Mouse (Mus musculus): ENCODE results near the gene Ets1. TPM values are rescaled to one million over a fixed set of nuclear protein-coding genes. Genes with fewer than 3 reads are reported as not detected.
A peak's percentile ranks its signal among the peaks of the same experiment; 100 is the strongest.

Gene Ets1
- total RNA-seq (2014; rRNA removed) (17.2 and 21.2 TPM in 2 replicates), polyA plus RNA-seq (2015; fragmentation: Nextera tagmentation; extraction: Ambion mirVana) (9.6 and 12.3 TPM in 2 replicates)

DNA sequence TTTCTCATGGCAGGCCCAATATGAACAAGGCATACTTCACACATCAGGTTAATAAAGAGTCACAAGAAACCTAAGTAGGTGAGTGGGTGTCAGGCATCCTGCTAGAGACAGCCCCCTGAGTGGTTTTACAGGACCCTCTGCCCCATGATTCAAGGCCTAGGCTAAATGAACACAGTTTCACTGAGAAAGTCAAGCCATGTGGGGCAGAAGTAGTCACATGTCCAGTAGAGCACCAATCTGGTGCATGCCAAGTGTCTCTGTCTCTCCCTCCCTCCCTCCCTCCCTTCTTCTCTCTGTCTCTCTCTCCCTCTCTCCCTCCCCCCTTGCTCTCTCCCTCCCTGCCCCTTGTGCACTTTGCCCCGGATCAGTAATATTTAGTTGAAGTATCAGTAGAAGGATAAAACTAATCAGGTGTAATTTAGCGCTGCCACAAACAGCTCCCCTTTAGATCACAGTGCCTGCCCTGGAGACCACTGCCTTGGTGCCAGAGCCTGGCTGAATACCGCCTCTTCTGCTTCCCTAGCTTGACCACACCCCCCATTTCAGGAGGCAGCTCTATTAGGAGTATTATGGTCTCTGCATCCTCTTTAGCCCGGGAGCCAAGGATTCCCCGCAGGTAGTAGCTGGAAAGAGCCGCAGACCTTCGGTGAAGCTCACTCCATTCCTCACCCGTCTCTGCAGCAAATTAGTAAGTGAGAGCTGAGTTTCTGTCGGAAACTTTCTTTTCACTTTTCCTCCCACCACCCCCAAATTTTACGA is at the start of gene Ets1:
Ets1 (plus strand) TSS at position 595 of the 759 bp plus-strand sequence.
- Histone ChIP-seq H3K4me1 (ENCODE audit: insufficient read depth) (no peaks in the 10 kb centered on the region), H3K4me3 (ENCODE audit: low read depth, low read length) (no peak within 1 kb of the TSS), H3K27me3 (ENCODE audit: insufficient read depth, low read length) (peaks cover 9% of the 10 kb centered on the region), H3K9ac (no peak within 1 kb of the TSS), H3K27ac (ENCODE audit: low read depth, low read length) (no peak within 1 kb of the TSS), H3K9me3 (ENCODE audit: low read length) (no peaks in the 10 kb centered on the region), H3K4me2 (ENCODE audit: low read depth) (no peak within 1 kb of the TSS), H3K36me3 (ENCODE audit: insufficient read depth) (no peaks in the 10 kb centered on the region)
- WGBS, result 1% methylated on average over 10 of the region's 10 CpGs
- DNase-seq (no peak), ATAC-seq (no peak)
- TF ChIP-seq CTCF (IDR thresholded peaks at IDR 0.05; ENCODE audit: low read depth), result no peak

DNA sequence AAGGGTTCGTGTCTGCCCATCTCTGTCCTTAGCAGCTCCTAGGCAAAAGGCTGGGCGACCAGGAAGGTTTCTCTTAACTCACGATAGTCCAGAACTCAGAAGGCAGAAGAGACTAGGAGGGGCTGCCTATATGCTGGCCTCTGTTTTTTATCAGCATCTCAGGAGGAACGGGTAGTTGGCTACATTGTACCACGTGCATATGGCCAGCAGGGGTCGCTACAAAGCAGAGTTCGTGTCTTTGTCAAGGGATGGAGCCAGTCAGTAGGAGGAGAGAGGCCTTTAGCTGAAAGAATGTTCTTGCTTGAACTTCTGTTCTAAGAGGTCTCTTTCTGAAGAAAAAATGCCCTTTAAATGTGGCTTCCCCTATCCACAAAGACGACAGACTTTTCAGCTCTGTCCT is 46.1 kb upstream of the Ets1 start:
- peak; percentile 96 for TF ChIP-seq CTCF (IDR thresholded peaks at IDR 0.05; ENCODE audit: low read depth)
- ATAC-seq, result peak; percentile 78
- DNase-seq, result peak; percentile 89
- no peaks in the 10 kb centered on the region for H3K27me3 ChIP-seq (ENCODE audit: insufficient read depth, low read length)
- no peaks in the 10 kb centered on the region for H3K9me3 ChIP-seq (ENCODE audit: low read length)
- no peak overlapping the region for H3K4me3 ChIP-seq (ENCODE audit: low read depth, low read length)
- H3K4me2 ChIP-seq (ENCODE audit: low read depth), result no peak overlapping the region
- no peak overlapping the region for H3K27ac ChIP-seq (ENCODE audit: low read depth, low read length)
- H3K4me1 ChIP-seq (ENCODE audit: insufficient read depth), result no peaks in the 10 kb centered on the region
- no peak overlapping the region for H3K9ac ChIP-seq
- WGBS, result 10% methylated on average over 8 of the region's 8 CpGs
- no peaks in the 10 kb centered on the region for H3K36me3 ChIP-seq (ENCODE audit: insufficient read depth)

DNA sequence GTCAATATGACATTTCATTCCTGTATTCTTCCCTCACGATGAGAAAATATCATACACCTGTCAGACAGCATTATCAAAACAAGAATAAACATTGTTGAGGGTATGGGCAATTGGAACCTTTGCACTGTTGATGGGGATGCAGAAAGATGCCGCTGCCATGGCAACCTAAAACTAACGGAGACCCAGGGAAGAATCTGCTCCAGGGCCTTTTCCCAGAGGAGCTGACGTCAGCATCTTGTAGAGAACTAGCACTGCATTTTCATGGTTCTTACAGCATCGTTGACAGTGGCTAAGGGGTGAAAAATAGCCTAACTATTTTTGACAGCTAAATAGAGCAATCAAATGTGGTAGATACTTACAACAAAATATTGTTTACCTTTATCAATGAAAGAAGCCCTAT is 45.5 kb upstream of the Ets1 start:
- TF ChIP-seq CTCF (IDR thresholded peaks at IDR 0.05; ENCODE audit: low read depth), result no peak
- WGBS, result 34% methylated on average over 5 of the region's 5 CpGs
- Histone ChIP-seq H3K9ac (no peak overlapping the region), H3K27ac (ENCODE audit: low read depth, low read length) (no peak overlapping the region), H3K9me3 (ENCODE audit: low read length) (no peaks in the 10 kb centered on the region), H3K4me1 (ENCODE audit: insufficient read depth) (no peaks in the 10 kb centered on the region), H3K36me3 (ENCODE audit: insufficient read depth) (no peaks in the 10 kb centered on the region), H3K27me3 (ENCODE audit: insufficient read depth, low read length) (no peaks in the 10 kb centered on the region), H3K4me2 (ENCODE audit: low read depth) (no peak overlapping the region), H3K4me3 (ENCODE audit: low read depth, low read length) (no peak overlapping the region)
- DNase-seq (no peak), ATAC-seq (no peak)

DNA sequence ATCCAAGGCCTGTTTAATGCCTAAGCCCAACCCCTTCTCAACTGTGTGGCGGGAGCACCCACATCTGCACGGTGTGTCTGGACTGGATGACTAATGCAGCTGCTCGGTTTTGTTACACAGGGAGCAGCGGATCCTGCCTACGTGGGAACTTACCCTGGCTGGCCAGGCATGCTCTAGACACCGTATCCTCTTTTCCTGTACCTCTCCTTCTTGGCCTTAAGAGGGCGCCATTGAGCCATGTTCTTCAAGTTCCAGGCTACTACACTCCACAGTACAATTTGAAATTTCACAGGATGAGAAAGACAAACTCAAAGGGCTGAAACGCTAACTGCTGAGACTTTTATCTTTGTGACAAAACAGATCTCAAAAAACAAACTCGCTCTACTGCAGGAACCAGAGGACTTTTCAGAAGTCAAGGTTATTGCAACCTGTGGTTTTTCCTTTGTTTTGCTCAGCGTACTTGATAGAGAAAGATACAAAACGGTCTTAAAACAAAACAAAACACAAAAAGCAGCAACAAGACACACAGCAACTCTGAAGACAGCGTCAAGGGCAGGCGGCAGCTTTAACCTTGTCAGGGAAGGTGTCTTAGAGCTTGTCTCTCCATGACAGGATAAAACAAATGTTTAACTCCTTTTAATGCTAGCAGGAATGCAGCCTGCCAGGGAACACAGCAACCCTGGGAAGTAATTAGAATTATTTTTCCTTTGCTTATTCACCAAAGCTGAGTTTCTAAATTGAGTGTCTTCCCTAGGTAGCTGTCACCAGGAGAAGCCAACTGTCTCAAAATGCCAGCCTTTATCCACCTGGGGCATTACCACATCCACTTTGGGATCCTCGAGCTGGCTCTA is 44.1 kb upstream of the Ets1 start:
- H3K4me1 ChIP-seq (ENCODE audit: insufficient read depth), result no peaks in the 10 kb centered on the region
- no peak overlapping the region for H3K4me2 ChIP-seq (ENCODE audit: low read depth)
- H3K9me3 ChIP-seq (ENCODE audit: low read length), result no peaks in the 10 kb centered on the region
- peak; percentile 89 for DNase-seq
- no peak overlapping the region for H3K27ac ChIP-seq (ENCODE audit: low read depth, low read length)
- WGBS, result 8% methylated on average over 14 of the region's 14 CpGs
- no peak overlapping the region for H3K4me3 ChIP-seq (ENCODE audit: low read depth, low read length)
- no peaks in the 10 kb centered on the region for H3K36me3 ChIP-seq (ENCODE audit: insufficient read depth)
- peak; percentile 93 for ATAC-seq
- peak; percentile 96 for TF ChIP-seq CTCF (IDR thresholded peaks at IDR 0.05; ENCODE audit: low read depth)
- no peaks in the 10 kb centered on the region for H3K27me3 ChIP-seq (ENCODE audit: insufficient read depth, low read length)
- H3K9ac ChIP-seq, result no peak overlapping the region

DNA sequence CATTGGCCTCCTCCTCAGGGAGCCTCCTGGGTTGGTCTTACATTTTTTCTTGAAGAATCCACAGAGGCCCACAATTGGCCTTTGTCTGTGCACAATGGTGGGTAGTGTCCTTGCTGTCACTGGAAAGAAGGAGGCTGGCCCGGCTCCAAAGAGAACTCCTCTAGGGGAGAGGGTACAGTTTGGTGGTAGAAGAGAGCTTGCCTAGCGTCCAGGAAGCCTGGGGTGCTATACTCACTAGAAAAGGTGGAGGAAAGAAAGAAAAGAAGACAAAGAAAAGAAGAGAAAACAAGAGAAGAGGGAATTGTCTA is 43.5 kb upstream of the Ets1 start:
- Histone ChIP-seq H3K4me2 (ENCODE audit: low read depth) (no peak overlapping the region), H3K36me3 (ENCODE audit: insufficient read depth) (no peaks in the 10 kb centered on the region), H3K27ac (ENCODE audit: low read depth, low read length) (no peak overlapping the region), H3K27me3 (ENCODE audit: insufficient read depth, low read length) (no peaks in the 10 kb centered on the region), H3K4me1 (ENCODE audit: insufficient read depth) (no peaks in the 10 kb centered on the region), H3K4me3 (ENCODE audit: low read depth, low read length) (no peak overlapping the region), H3K9ac (no peak overlapping the region), H3K9me3 (ENCODE audit: low read length) (no peaks in the 10 kb centered on the region)
- WGBS, result 13% methylated on average over 2 of the region's 2 CpGs
- TF ChIP-seq CTCF (IDR thresholded peaks at IDR 0.05; ENCODE audit: low read depth), result no peak
- ATAC-seq, result no peak; the same call in 1 of the 2 replicates
- no peak for DNase-seq

DNA sequence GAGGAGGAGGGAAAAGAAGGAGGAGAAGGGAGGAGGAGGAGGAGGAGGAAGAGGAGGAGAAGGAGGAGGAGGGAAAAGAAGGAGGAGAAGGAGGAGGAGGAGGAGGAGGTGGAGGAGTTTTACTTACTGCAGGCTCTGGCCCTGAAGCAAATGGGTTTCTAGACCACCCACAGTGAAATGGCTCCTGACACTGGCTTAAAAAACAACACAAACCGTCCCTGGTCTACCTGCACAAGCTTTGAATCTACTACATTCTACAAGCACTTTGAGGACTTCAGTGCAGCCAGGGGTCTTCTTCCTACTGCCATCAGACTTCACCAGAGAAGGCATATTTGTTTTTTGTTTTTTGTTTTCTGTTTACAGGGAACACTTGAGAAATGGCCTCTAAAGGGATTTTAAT is 42.2 kb upstream of the Ets1 start:
- Histone ChIP-seq H3K36me3 (ENCODE audit: insufficient read depth) (no peaks in the 10 kb centered on the region), H3K4me2 (ENCODE audit: low read depth) (no peak overlapping the region), H3K9ac (no peak overlapping the region), H3K27me3 (ENCODE audit: insufficient read depth, low read length) (no peaks in the 10 kb centered on the region), H3K4me3 (ENCODE audit: low read depth, low read length) (no peak overlapping the region), H3K27ac (ENCODE audit: low read depth, low read length) (no peak overlapping the region), H3K9me3 (ENCODE audit: low read length) (no peaks in the 10 kb centered on the region), H3K4me1 (ENCODE audit: insufficient read depth) (no peaks in the 10 kb centered on the region)
- ATAC-seq (no peak), DNase-seq (no peak)
- no peak for TF ChIP-seq CTCF (IDR thresholded peaks at IDR 0.05; ENCODE audit: low read depth)
- 33% methylated on average over 1 of the region's 1 CpGs for WGBS

DNA sequence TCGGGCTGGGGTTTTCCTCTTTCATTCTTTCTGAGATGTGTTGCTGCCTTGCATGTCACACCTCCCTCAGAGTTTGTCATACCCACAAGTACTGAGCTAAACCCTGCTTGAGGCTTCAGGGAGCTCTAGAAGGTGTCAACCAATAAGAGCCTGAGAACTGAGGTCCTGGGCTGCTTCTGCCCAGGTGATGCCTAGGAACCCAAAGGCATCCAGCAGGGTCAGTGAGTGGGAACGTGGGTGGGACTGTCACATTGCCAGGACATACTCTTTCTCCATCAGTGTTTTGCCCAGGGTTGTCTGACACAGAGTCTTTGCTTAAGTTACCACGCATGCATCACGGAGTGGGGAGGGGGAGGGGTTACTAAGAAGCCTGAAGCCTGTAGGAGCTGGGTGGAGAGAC is 41.7 kb upstream of the Ets1 start:
- WGBS, result 52% methylated on average over 4 of the region's 4 CpGs
- H3K36me3 ChIP-seq (ENCODE audit: insufficient read depth), result no peaks in the 10 kb centered on the region
- no peaks in the 10 kb centered on the region for H3K27me3 ChIP-seq (ENCODE audit: insufficient read depth, low read length)
- no peaks in the 10 kb centered on the region for H3K4me1 ChIP-seq (ENCODE audit: insufficient read depth)
- H3K9ac ChIP-seq, result no peak overlapping the region
- no peak overlapping the region for H3K4me3 ChIP-seq (ENCODE audit: low read depth, low read length)
- DNase-seq (no peak), ATAC-seq (no peak)
- H3K27ac ChIP-seq (ENCODE audit: low read depth, low read length), result no peak overlapping the region
- no peaks in the 10 kb centered on the region for H3K9me3 ChIP-seq (ENCODE audit: low read length)
- TF ChIP-seq CTCF (IDR thresholded peaks at IDR 0.05; ENCODE audit: low read depth), result no peak
- no peak overlapping the region for H3K4me2 ChIP-seq (ENCODE audit: low read depth)

Measured in forebrain, postnatal 0 days (tissue).